Mouse (Mus musculus): ENCODE measurements around the gene Scrn1. TPM values are rescaled to one million over a fixed set of nuclear protein-coding genes. Genes with fewer than 3 reads are reported as not detected.
A peak's percentile ranks its signal among the peaks of the same experiment; 100 is the strongest.

The Scrn1 gene
- polyA plus RNA-seq, 1 experiment, result 13.5 TPM

DNA sequence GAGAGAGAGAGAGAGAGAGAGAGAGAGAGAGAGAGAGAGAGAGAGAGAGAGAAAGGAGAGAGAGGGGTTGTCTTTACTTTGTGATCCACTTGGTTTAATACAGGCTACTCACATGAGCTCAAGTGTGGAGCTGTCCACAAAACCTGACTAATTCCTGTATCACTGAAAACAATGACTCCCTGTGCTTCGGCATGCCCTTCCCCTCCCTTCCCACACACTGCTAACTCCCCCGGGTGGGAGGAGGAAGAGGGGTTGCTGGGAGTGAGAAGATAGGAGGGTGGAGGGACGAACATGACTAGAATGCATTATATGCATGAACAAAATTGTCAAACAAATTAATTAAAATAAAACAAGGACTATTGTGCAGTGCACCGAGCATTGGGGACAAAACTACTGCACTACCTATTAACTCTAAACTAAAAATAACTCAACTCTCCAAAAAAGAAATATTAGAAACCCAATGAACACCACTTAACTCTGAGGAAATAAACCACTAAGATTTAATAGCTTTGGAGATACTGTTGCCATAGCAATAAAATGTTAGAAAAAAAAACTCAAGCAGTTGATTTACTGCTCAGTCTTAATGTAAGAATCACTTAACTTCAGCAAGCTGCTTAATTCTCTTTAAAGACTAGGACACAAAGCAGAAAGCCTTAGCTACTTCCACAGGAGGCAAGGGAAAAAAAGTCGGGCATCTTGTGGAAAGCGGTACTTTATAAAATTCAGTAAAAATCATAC, 7.1 kb upstream of the Scrn1 start:
- no peak for TF ChIP-seq GATA1 (IDR thresholded peaks at IDR 0.05; ENCODE audit: borderline replicate concordance, low read length)
- TF ChIP-seq FLI1 (IDR thresholded peaks at IDR 0.05; ENCODE audit: low read length), result no peak
- H3K9me3 ChIP-seq, result peaks cover 9% of the 10 kb centered on the region
- no peaks in the 10 kb centered on the region for H3K36me3 ChIP-seq (replicated peaks; ENCODE audit: low read length)
- H3K4me3 ChIP-seq (replicated peaks), result peak overlapping the region; percentile 46
- H3K4me1 ChIP-seq, result peaks cover 3% of the 10 kb centered on the region; the same call in 1 of the 2 replicates
- H3K27me3 ChIP-seq (replicated peaks), result peaks cover 30% of the 10 kb centered on the region

DNA sequence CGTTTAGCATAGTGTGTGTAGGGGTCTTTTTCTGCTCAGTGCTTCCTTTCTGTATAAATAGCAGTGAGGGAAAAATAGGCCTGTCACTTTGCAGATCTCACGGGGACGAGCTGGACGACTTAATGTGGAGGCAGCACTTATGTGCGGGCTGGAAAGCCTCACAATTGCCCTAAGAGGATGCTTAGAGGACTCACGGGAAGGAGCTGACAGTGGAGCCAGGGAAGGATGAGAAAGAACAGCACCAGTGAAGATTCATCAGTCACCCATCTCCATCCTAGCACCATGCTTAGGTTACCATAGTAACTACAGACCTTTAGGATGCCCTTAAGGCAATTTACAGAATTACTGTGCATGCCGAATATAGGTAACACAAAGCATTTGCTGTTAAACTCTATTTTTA, 3.5 kb upstream of the Scrn1 start:
- TF ChIP-seq FLI1 (IDR thresholded peaks at IDR 0.05; ENCODE audit: low read length) (no peak), GATA1 (IDR thresholded peaks at IDR 0.05; ENCODE audit: borderline replicate concordance, low read length) (no peak)
- Histone ChIP-seq H3K4me1 (peaks cover 17% of the 10 kb centered on the region), H3K4me3 (replicated peaks) (no peak overlapping the region), H3K27me3 (replicated peaks) (peaks cover 43% of the 10 kb centered on the region), H3K36me3 (replicated peaks; ENCODE audit: low read length) (no peaks in the 10 kb centered on the region), H3K9me3 (peaks cover 9% of the 10 kb centered on the region)

DNA sequence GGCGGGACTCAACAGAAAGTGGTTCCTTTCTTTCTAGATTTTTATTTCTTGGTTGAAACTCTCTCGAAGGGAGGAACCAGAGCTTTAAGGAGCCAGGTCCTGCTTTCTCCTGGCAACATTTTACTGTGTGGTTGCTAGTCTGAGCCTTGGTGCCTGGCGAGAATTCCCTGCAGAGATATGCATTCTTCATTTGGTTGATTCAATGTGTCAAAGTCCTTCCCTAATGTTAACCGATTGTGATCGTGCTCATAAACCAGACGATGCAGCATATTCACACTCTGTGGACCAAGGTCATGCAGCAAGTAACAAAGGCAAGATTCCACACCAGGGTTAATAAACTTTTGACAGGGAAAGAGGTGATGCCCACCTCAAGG, 244 bp upstream of the Scrn1 start:
- H3K4me1 ChIP-seq, result peaks cover 18% of the 10 kb centered on the region
- H3K27me3 ChIP-seq (replicated peaks), result peaks cover 57% of the 10 kb centered on the region
- H3K9me3 ChIP-seq, result peaks cover 9% of the 10 kb centered on the region
- peak overlapping the region; percentile 89 for H3K4me3 ChIP-seq (replicated peaks)
- TF ChIP-seq GATA1 (IDR thresholded peaks at IDR 0.05; ENCODE audit: borderline replicate concordance, low read length) (no peak), FLI1 (IDR thresholded peaks at IDR 0.05; ENCODE audit: low read length) (no peak)
- no peaks in the 10 kb centered on the region for H3K36me3 ChIP-seq (replicated peaks; ENCODE audit: low read length)

DNA sequence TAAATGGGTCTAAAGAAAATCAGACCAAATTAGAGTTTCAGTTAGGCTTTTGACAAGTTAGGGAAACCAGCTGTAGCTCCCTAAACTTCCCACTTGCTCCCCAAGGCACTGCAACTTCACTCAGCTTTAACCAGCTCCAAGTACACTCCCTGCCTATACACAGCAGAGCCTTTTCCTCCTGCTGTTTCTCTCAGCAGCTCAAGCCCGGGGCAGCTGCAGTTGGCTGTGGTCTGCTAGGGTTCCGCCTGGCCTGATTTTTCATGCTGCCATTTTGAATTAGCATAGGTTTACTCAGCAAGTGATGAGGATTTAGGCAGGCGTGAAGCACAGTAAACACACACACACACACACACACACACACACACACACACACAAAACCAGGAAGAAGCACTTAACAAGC, 1.3 kb downstream of the Scrn1 start:
- H3K36me3 ChIP-seq (replicated peaks; ENCODE audit: low read length), result no peaks in the 10 kb centered on the region
- H3K4me3 ChIP-seq (replicated peaks), result no peak overlapping the region
- no peak for TF ChIP-seq GATA1 (IDR thresholded peaks at IDR 0.05; ENCODE audit: borderline replicate concordance, low read length)
- no peak for TF ChIP-seq FLI1 (IDR thresholded peaks at IDR 0.05; ENCODE audit: low read length)
- peaks cover 18% of the 10 kb centered on the region for H3K4me1 ChIP-seq
- peaks cover 57% of the 10 kb centered on the region for H3K27me3 ChIP-seq (replicated peaks)
- 0 out of 2 replicates have a peak, but pooled peaks cover 3% of the 10 kb centered on the region for H3K9me3 ChIP-seq

DNA sequence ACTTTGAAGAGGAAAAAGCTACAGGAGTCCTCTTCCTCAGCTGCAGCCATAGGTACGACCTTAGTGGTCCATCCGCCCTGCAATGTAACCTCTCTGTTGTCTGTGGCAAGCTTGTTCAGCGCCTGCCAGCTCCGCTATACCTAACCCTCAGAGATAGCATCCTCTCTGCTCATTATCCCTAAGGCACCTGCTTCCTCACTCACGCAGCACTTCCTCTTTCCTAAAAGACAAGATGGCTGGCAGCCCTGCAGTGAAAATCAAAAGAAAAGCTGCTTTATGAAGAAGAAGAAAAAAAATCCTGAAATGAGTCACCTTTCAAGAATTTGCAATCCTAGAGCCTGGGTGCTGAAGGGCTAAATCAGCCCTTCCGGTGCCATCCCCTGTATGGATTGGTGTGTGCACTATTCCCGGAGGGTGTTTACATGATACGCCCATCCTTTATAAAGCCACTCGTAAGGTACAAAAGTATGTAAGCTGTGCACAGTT, 1.7 kb downstream of the Scrn1 start:
- TF ChIP-seq GATA1 (IDR thresholded peaks at IDR 0.05; ENCODE audit: borderline replicate concordance, low read length) (no peak), FLI1 (IDR thresholded peaks at IDR 0.05; ENCODE audit: low read length) (no peak)
- peaks cover 59% of the 10 kb centered on the region for H3K27me3 ChIP-seq (replicated peaks)
- H3K9me3 ChIP-seq, result no peaks in the 10 kb centered on the region
- H3K4me1 ChIP-seq, result peaks cover 18% of the 10 kb centered on the region
- no peaks in the 10 kb centered on the region for H3K36me3 ChIP-seq (replicated peaks; ENCODE audit: low read length)
- no peak overlapping the region for H3K4me3 ChIP-seq (replicated peaks)

DNA sequence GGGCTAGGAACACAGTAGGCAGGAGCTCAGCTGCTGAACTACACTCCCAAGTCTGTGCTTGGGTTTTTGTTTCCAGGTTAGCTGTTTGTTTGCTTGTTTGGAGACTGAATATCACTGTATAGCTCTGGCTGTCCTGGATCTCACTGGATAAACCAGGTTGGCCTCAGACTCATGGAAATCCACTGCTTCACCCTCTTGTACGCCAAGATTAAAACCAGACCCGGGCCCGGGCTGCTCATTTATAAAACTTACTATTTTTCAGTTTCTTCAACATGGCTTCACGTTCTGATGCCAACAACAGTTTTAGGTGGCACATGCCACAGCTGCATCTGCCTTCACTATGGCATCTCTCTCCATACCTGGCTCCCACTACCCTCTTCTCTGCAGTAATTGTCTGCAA, 2.7 kb downstream of the Scrn1 start:
- Histone ChIP-seq H3K4me1 (peaks cover 18% of the 10 kb centered on the region), H3K9me3 (no peaks in the 10 kb centered on the region), H3K4me3 (replicated peaks) (no peak overlapping the region), H3K36me3 (replicated peaks; ENCODE audit: low read length) (no peaks in the 10 kb centered on the region), H3K27me3 (replicated peaks) (peaks cover 59% of the 10 kb centered on the region)
- no peak for TF ChIP-seq FLI1 (IDR thresholded peaks at IDR 0.05; ENCODE audit: low read length)
- no peak for TF ChIP-seq GATA1 (IDR thresholded peaks at IDR 0.05; ENCODE audit: borderline replicate concordance, low read length)

DNA sequence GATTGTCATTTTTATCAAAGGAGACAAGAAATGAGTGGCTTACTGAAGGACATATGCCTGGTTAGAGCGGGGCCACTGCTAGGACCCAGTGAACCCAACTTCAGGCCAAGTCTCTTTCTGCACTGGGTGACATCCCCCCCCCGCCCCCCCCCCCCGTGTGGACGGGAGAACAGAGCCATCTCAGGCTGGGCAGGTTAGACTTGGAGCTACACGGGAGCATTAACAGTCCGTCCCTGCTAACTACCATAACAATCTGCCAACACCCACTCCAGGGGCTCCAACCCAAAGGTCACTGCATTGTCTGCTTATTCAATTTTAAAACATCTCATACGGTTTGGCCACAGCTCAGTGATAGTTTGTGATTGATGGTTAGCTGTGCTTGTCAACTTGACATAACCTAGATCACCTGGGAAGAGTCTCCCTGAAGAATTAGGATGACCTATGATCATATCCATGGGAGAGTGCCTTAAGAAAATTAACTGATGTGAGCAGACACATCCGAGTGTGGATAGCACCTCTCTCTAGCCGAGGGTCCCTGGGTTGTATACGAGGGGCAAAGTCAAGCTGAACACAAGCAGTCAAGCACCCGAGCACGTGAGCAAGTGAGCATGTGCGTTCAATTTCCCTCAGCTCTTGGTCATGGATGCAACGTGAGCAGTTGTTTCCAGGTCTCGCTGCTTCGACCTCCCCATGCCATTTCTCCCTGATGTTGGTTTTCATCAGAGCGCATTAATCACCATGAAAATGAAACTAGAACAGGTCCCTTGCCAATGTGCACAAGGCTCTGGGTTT, 4.1 kb downstream of the Scrn1 start:
- H3K36me3 ChIP-seq (replicated peaks; ENCODE audit: low read length), result no peaks in the 10 kb centered on the region
- H3K27me3 ChIP-seq (replicated peaks), result peaks cover 54% of the 10 kb centered on the region
- H3K9me3 ChIP-seq, result no peaks in the 10 kb centered on the region
- no peak for TF ChIP-seq FLI1 (IDR thresholded peaks at IDR 0.05; ENCODE audit: low read length)
- TF ChIP-seq GATA1 (IDR thresholded peaks at IDR 0.05; ENCODE audit: borderline replicate concordance, low read length), result no peak
- no peak overlapping the region for H3K4me3 ChIP-seq (replicated peaks)
- H3K4me1 ChIP-seq, result peaks cover 18% of the 10 kb centered on the region

DNA sequence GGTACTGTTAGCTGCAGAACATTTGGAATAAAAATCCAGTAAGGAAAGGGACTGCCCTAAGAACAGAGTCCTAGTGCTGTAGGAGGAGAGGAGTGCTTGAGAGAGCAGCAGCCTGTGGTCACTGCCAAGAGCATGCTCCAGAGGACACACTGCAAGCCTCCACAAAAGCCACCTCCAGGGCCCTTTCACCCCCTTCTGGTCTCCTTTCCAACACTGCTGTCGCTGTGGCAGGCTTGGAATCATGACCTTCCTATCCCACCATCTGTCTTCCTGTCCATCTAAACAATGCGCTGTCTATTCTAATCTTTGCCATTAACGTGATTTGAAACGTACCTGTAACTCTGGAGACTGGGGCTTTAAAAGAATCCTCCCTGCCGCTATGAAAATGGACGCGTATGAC, 7.8 kb downstream of the Scrn1 start:
- Histone ChIP-seq H3K9me3 (no peaks in the 10 kb centered on the region), H3K4me3 (replicated peaks) (no peak overlapping the region), H3K4me1 (peaks cover 5% of the 10 kb centered on the region), H3K27me3 (replicated peaks) (peaks cover 25% of the 10 kb centered on the region), H3K36me3 (replicated peaks; ENCODE audit: low read length) (no peaks in the 10 kb centered on the region)
- no peak for TF ChIP-seq GATA1 (IDR thresholded peaks at IDR 0.05; ENCODE audit: borderline replicate concordance, low read length)
- TF ChIP-seq FLI1 (IDR thresholded peaks at IDR 0.05; ENCODE audit: low read length), result no peak

DNA sequence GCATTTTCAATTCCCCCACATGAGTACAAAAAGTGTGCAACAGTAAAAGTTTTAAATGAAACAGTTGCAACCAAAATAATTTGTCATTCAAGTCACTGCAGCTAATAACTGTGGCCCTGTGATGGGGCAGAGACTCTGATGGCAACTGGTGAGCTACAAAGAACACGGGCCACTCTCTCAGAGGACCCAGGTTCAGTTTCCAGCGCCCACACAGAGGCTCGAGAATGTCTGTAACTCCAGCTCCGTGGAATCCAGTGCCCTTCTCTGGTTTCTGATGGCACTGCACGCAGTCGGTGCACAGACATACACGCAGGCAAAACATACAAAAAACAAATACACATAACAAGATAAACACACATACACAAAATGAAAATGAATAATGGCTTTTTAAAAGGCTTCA, 8.6 kb downstream of the Scrn1 start:
- Histone ChIP-seq H3K27me3 (replicated peaks) (peaks cover 24% of the 10 kb centered on the region), H3K36me3 (replicated peaks; ENCODE audit: low read length) (no peaks in the 10 kb centered on the region), H3K4me3 (replicated peaks) (no peak overlapping the region), H3K9me3 (no peaks in the 10 kb centered on the region), H3K4me1 (peaks cover 5% of the 10 kb centered on the region)
- TF ChIP-seq GATA1 (IDR thresholded peaks at IDR 0.05; ENCODE audit: borderline replicate concordance, low read length), result no peak
- no peak for TF ChIP-seq FLI1 (IDR thresholded peaks at IDR 0.05; ENCODE audit: low read length)

DNA sequence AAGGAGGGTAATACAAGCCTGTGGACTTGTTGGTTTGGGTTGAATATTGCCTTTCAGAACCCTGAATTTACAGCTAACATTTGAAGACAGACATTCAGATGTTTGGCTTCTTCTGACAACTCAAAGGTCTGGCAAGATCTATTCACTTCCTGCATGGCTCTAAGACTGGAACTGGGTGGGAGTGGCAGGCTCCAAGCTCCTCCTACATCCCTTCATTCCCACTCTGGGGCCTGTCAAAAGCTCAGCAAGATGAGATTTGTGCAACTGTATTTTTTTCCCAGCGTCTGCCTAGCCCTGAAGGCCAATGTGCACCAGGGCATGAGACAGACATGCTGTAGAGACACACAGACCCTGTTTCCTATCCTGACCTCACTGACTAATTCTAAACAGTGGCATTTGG, 10.5 kb downstream of the Scrn1 start:
- Histone ChIP-seq H3K4me1 (peaks cover 5% of the 10 kb centered on the region), H3K9me3 (no peaks in the 10 kb centered on the region), H3K27me3 (replicated peaks) (peaks cover 16% of the 10 kb centered on the region), H3K4me3 (replicated peaks) (no peak overlapping the region), H3K36me3 (replicated peaks; ENCODE audit: low read length) (no peaks in the 10 kb centered on the region)
- TF ChIP-seq GATA1 (IDR thresholded peaks at IDR 0.05; ENCODE audit: borderline replicate concordance, low read length), result no peak
- no peak for TF ChIP-seq FLI1 (IDR thresholded peaks at IDR 0.05; ENCODE audit: low read length)

Measured in megakaryocyte, embryonic 14.5 days (primary cell).